Mouse (Mus musculus): ENCODE measurements around the gene Sspn.

GRCm38 (mm10) chr6:145886277-145886676, 45.2 kb upstream of the Sspn start:
- TF ChIP-seq CTCF (IDR thresholded peaks at IDR 0.05; ENCODE audit: insufficient read depth, low read depth, low read length) (no peak), POLR2A (IDR thresholded peaks at IDR 0.05; ENCODE audit: insufficient read depth, low read depth, low read length) (no peak)
